Mouse (Mus musculus) olfactory bulb, adult 2 months (tissue): ENCODE data around the gene Ewsr1.

ENCODE experiments used
- CTCF ChIP-seq: fragments of 200-500 bp; IDR thresholded peaks from 2 replicates; pipeline ENCODE4 v1.5.1; 2012; ENCODE audit warnings: low read depth, mild to moderate bottlenecking, low read length, moderate library complexity; ENCODE audit not compliant: insufficient read depth
- POLR2A ChIP-seq: fragments of 200-500 bp; IDR thresholded peaks from 2 replicates; pipeline ENCODE4 v1.6.1; 2012; ENCODE audit warnings: mild to moderate bottlenecking, low read depth, low read length, moderate library complexity; ENCODE audit not compliant: insufficient read depth

- TF ChIP-seq CTCF = no peak
- TF ChIP-seq POLR2A = no peak
These were observed 1.7 kb upstream of the Ewsr1 start for GRCm38 (mm10) chr11:5100801-5101200.
